Mouse (Mus musculus) cerebellum, postnatal 4 days (tissue): ENCODE results near the gene Olfr124.

Experiments used
- DNase-seq, 2 experiments: peaks; one replicate each; pipeline ENCODE4 v3.0.0; 2022; ENCODE audit warnings: low spot score in 2 of 2, mixed read lengths in 1 of 2

Gene Olfr124

GRCm38 (mm10) chr17:37799588-37799987 is at the start of gene Olfr124:
Gene Olfr124 (plus strand): TSS chr17:37799888.
- no peak for DNase-seq

- no peak for DNase-seq
These were observed 31.4 kb upstream of the Olfr124 start, which contains the start of gene Olfr122 for GRCm38 (mm10) chr17:37768307-37768706. Gene Olfr122 (plus strand): TSS chr17:37768607.

GRCm38 (mm10) chr17:37793229-37793628 is 6.5 kb upstream of the Olfr124 start, which contains the start of gene Olfr123:
Gene Olfr123 (plus strand): TSS chr17:37793529.
- no peak for DNase-seq

- no peak for DNase-seq
These were observed 33.0 kb downstream of the Olfr124 start, which contains the start of gene Olfr125 for GRCm38 (mm10) chr17:37832649-37833048. Gene Olfr125 (plus strand): TSS chr17:37832949.

GRCm38 (mm10) chr17:37847183-37847582 is 47.5 kb downstream of the Olfr124 start, which contains the start of gene Olfr126:
Gene Olfr126 (plus strand): TSS chr17:37847483.
- no peak for DNase-seq
